Mouse (Mus musculus) c-Kit-positive CD71-negative TER-119-negative erythroid progenitor cells, embryonic 14.5 days (primary cell): Measurements from ENCODE around the gene Map3k12.

ENCODE experiments used
- DNase-seq: peaks from one replicate; pipeline ENCODE4 v3.0.0-alpha.2; 2013; ENCODE audit warnings: low read depth

Map3k12 gene

GRCm38 (mm10) chr15:102519211-102520141 lies 2.6 kb upstream of the Map3k12 start:
- no peak for DNase-seq

GRCm38 (mm10) chr15:102518859-102519201 lies 2.0 kb upstream of the Map3k12 start:
- no peak for DNase-seq

DNA sequence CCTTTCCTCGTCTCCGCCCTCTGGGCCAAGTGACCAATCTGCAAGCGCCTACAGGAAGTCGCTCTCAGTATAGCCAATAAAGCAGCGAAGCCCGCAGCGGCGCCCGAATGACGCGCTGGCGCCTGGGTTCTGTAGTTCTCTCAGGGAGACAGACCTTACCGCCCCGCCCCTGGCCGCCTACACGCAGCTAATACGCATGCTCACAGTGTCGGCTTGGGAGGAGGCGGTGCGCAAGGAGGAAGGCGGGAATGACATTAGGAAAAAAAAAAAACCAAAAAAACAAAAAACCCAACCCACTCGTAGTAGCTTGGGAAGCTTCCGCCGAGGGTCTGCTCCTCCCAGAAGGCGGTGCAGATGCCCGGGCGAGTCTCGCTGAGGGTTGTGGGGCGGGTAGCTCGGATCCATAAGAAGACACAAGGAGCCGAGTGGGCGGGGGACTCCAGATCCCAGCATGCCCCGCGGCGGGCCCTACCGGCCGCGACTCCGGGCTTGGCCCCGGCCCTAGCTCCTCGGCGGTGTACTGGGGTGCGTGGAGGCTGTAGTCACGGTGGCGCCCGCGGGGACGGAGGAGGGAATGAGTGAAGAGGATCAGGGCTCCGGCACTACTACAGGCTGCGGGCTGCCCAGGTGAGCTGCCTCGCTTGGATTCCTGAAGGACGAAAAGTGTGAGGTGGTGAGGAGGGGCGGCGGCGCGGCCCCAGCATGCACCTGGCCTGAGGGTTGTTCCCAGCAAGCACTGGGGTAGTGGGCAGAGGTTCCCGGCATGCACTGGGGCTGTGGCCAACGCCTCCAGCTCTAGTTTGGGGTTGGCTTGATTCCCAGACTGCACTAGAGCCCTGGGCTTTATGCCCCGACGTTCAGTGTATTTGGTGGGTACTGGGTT lies 1.4 kb upstream of the Map3k12 start, which contains the start of gene Tarbp2:
TSS of gene Tarbp2 (plus strand) at position 217 of the 883 bp plus-strand sequence.
- DNase-seq = peak; percentile 99

- DNase-seq = no peak
Measured at GRCm38 (mm10) chr15:102517631-102517975, 739 bp upstream of the Map3k12 start.

- DNase-seq = no peak
Measured at GRCm38 (mm10) chr15:102516293-102516692, 571 bp downstream of the Map3k12 start.

DNA sequence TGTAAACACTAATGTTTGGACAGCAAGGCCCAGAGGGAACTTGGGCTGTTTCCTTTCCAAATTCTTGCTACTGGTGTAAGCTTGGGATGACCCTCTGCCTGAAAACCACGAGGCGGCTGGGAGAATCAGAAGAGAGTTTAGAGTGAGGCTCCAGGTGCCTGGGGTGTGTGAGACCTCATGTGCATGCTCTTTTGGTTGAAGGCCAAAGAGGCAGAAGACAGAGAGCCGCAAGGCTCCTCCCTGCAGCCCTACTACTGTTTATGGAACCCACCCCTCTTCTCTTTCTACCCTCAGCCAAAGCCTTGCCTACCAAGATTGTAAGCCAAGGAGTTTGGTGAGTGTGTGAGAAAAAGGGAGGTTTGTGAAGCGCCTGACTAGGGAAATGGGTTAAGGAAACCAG lies 1.1 kb downstream of the Map3k12 start:
- no peak for DNase-seq

DNA sequence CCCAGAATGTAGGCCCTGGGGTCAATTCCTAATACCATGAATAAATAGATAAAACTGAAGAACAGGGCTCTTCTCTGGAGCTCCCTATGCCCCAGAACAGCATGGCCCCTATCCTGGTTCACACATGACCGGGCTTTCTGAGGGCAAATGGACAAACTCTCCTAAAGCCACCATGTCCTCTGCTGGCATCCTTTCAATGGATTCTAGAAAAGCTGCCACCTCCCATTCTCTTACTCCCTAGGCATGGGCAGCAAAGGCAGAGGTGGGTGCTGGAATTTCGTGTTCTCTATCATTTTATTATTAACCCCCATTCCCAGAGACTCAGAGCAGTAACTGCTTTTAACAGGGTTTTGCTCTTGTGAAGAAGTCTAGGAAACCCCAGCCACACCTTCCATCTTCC lies 1.6 kb downstream of the Map3k12 start:
- DNase-seq = no peak

GRCm38 (mm10) chr15:102513004-102513403 lies 3.9 kb downstream of the Map3k12 start:
- no peak for DNase-seq

- no peak for DNase-seq
Measured at GRCm38 (mm10) chr15:102512471-102512870, 4.4 kb downstream of the Map3k12 start.

DNA sequence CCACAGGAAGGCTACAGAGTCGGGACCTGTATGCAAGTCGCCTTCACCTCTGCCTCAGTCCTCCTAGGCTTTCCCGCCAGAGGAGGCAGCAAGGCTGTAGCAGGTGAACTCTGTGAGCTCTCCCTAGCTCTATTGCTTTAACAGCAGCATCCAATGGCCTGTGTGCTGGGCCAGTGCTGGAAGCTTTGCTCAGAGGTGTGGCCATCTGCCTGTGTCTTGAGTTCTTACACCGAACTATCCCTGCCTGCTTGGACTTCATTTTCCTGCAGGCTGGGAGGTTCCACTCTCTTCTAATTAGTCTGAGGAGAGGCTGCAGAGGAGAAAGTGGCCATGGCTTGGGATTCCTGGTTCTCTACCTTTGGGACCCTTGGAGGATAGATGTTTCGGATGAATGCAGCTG lies 4.9 kb downstream of the Map3k12 start:
- no peak for DNase-seq

DNA sequence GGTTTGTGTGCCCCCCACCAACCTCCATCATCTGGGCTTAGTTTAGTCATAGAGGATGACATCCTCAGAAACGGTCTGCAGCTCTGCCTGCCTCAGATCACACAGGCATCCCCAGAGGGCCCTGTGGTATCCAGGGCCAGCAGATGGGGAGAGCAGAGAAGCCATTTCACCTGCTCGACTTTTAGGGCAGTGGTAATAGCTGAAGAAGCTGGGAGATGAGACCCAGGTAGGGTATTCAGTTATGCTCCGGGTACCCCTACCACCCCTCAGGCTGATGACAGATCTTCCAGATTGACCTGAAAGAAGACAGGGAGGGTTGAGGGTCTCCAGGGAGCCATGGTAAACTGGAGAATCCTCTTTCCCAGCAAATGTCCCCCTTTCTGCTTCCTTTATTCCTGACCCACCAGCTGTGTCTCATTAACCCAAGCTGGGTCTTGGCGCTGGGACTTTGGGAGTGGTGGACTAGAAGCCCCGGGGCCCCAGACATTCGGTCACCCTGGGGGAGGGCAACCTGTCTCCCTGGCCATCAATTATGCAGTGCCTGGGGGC lies 5.5 kb downstream of the Map3k12 start:
- no peak for DNase-seq

DNA sequence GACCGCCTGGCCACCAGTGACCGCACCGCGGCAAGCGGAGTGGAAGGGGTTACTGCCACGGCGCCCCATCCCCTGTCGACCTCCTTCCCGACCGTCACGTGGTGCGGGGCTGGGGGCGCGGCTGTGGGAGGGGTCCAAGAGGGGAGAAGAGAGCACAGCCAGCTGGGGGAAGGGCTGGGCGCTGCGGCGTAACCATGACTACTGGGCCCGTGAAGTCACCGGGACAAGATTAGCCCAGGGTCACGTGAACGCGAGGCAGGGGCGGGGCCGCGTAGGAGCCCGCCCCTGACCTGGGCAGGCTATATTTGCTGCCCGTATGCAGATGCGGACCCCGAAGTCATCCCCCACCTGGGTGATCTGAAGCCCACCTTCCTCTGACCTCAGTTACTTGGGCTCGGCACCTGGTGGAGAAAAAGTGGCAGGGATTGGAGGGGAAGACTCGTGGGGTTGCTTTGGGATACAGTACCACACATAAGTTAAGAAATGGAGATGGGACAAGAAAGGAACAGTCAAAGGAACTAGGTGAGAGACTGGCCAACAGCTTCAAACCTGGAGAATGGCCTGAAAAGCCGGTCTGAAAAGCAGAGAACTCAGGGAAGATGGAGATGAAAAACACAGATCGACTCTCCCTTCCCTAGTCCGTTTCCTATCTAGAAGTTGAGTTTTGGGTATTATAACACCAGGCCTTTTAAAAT lies 6.1 kb downstream of the Map3k12 start:
- peak; percentile 73 for DNase-seq

- DNase-seq = no peak
Measured at GRCm38 (mm10) chr15:102510110-102510509, 6.8 kb downstream of the Map3k12 start.

GRCm38 (mm10) chr15:102508336-102508735 lies 8.5 kb downstream of the Map3k12 start:
- no peak for DNase-seq

DNA sequence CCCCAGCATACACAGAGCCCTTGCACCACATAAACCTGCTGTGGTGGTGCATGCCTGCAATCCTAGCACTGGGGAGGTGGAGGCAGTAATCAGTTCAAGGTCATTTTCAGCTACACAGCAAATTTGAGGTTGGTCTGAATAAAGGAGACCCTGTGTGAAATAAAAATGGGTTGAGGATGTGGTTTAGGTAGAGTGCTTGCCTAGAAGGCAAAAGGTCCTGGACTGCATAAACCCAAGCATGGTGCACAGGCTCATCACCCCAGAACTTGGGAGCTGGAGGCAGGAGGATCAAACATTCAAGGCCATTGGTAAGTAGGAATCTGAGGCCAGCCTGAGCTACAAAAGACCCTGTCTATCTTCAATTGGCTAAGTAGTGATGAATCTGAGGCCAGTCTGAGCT lies 9.3 kb downstream of the Map3k12 start:
- no peak for DNase-seq

DNA sequence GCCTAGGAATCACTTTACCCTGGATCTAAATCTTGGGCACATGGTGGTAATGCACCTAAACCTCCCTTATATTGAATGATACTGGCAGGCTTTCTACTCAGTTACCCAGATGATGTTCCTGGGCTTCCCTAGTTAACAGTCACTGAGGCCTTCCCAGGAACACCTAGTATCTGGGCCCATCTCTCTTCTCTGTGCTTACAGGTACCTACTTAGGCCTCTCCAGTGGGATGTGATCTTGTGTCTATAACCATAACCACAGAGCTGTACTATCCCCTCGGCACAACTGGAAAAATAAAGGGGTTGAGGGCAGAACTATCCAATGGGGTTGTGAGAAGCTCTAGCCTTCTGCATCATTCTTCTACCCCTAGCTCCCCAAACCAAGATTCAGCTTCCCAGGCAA lies 10.0 kb downstream of the Map3k12 start:
- no peak for DNase-seq

- no peak for DNase-seq
Measured at GRCm38 (mm10) chr15:102506464-102506830, 10.4 kb downstream of the Map3k12 start.

DNA sequence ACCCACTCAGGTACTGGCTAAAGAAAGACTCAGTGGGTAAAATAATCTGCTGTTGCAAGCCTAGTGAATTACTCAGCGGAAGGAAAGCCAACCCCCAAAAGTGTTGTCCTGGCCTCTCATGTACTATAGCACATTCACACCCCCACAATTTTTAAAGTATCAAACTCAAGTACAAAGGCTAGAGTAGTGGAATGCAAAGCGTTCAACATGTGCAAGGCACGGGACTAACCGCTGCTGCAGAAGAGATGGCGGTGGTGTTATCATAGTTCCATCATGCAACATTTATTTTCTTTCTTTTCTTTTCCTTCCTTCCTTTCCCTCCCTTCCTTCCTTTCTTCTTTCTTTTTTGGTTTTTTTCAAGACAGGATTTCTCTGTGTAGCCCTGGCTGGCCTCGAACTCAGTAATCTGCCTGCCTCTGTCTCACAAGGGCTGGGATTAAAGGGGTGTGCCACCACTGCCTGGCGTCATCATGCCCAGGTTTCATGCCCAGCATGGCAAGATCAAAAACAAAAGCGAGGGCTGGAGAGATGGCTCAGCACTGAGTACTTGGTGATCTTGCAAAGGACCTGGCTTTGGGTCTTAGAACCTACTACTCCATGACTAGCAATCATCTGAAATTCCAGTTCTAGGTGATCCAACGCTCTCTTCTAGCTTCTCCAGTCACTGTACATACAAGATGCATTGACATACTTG lies 10.9 kb downstream of the Map3k12 start:
- DNase-seq = no peak

DNA sequence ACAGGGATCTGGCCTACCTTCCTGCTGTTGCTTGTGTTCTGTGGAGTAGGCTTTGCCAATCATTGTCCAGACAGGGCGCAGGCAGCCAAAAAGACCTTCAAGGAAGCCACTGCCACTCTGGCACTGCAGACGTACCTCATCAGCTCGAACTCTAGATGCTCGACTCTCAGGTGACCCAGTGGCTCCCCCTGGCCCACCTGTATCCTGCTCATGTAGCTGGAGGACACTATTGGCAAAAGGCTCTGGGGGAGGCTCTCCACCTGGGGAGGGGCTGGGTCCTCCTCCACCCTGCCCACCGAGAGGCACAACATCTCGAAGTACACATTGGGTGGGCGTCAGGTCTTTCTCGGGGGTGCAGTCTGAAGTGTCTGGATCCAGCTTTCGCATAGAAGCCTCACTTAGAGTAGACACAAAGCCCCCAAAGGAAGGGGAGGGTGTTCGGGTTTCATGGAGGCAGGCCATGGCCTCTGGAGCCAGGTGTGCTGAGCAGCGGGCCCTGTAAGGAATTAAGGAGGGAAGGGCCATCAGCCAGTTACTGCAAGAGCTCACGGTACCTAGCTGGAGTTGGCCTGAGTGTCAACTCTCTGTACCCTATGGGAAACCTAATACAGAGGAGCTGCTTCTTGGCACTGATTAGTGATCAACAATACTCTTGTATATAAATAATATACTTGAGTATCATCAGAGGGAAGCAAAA lies 11.6 kb downstream of the Map3k12 start:
- no peak for DNase-seq

DNA sequence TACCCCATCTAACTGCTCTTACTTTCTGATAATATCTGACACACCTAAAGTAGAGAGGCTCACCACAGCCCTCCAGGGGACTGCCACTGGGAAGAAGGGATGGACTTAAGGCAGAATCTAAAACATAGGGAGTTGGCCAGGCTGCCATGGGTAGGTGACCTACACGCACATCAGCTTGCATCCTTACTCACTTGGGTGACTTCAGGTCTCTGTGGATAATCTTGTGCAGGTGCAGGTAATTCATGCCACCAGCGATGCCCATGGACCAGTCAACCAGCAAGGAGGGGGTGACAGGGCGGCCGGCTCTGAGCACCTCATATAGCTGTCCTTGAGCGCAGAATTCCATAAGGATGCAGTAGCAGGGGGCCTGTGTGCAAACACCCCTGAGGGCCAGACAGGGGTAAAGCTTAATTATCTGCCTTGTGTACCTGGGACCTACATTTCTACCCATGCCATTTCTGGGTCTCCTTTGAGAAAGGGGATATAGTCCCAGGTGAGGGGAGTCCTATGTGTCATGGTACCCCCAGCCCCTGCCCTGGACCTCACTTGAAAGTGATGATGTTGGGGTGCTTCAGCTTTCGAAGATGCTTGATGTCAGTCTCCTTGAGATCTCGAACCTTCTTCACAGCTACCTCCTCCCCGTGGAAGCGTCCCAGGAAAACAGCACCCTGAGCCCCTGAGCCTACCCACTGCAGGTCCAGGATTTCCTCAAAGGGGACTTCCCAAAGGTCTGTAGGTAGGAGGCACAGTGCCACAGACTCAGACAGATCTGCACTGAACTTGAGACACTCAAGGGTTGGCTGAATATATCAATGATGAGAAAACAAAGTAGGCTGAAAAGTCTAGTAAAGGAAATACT lies 12.7 kb downstream of the Map3k12 start:
- DNase-seq = no peak
